Mouse (Mus musculus): ENCODE measurements at regions not wholly inside any gene's neighbourhood (a gene's known extent, or its start where the extent isn't known, plus 50 kb on each side); places are given as distances from the start of the nearest gene placed in this dataset.
"Not testable (repeated sequence)": the region's sequence is repeated elsewhere in the genome, so short reads cannot be mapped to it uniquely, and the experiment has no call there.

DNA sequence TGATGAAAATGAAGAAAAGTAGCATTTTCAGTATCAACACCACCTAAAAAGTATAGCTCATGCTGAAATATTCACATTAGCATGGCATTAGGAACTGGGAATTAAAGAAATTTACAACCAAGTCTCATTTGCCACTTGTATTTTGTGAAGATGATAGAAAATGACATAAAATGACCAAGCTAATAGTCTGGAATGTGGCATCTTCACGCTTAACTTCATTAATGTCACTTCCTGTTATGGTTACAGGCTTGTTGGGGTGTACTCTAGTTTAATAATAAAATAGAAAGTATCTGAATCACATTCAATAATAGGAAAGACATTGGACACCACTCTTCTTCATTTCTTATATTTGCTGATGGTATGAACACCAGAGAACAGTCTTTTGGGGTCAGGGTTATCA lies 167.1 kb downstream of the Pcdh17 start:
- no peak for DNase-seq

DNA sequence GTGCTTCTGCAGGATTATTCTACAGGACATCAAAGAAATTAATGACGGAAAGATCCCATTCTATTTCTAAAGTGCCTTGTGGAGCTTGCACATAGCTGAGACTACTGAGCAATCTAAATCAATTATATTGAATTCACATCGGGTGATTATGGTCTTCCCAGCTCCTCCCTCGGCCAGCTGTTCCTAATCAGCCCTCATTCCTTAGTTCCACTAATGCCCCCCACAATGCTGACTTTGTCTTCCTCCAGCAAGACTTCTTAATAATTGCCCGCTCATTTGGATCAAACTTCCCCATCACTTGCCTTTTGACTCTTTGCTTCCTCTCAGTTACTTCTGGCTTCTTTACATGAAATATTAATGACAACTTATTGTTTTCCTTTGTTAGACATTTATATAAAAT lies 169.2 kb downstream of the Pcdh17 start:
- no peak for DNase-seq

DNA sequence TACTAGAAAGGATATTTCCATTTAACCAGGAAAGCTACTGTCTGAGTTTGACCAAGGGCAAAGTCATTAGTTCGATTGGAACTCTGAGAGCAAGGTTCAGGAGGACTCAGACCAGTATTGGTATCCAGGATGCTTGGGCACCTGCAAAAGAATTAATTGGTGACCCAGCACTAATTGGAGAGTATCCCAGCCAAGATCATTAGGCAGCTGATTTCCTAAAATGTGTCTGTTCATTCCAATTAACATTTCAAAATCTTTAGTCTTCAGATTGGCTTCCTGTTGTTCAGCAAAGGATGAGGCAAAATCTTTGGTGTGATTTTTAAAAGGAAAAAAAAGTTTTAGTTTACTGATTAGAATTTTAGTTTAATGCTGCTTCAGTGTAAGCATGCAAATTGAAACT lies 201.7 kb downstream of the Pcdh17 start:
- peak; percentile 1 for DNase-seq

DNA sequence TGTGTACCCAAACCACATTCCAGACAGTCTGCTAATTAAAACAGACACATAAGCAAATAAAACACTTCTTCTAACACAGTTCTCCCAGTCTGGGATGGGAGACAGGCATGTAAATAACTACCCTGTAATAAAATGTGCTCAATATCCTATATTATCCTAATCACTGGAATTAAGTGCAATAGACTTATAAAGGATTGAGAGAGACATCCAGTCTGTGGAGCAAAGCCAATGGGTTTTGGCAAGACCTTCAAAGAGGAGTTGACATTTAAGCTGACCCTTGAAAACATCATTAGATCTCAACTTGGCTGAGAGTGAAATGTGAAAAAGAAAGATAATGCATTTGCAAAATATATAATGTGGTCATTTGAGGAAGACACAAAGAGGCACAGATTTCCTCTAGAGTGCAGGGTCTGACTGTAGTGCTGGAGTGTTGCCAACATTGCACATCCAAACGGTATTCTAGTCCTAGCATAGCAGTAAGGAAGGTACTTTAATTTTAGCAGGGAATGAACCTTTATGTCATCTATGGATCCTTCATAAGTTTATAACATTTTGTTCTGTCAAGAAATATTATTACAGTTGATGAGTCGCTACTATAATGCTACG lies 202.7 kb downstream of the Pcdh17 start:
- peak; percentile 11 for DNase-seq

DNA sequence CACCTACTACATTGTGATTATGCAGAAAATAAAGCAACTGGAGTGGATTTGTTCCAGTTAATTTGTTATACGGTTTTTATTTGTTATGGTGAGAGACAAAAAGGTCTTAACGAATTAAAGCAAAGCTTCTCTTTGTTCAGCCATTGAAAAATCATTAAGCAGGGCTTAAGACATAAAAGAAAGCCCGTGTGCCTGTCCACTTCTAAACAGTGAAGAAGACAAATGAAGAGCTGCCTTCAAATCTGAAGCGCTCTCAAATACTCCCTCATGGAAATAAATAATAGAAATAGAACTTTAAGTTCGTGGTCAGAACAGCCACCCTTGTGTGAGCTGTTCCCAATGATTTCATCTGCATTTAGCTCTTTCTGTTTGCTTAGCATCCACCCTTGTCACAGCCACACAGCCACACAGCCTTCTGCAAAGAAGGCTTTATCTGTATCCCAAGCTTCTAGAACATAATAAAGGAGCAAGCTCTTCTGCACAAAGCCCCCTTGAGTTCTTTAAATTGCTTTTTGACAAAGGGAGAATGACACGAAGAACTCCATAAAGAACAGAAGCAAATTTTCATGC lies 215.9 kb downstream of the Pcdh17 start:
- DNase-seq: no peak

DNA sequence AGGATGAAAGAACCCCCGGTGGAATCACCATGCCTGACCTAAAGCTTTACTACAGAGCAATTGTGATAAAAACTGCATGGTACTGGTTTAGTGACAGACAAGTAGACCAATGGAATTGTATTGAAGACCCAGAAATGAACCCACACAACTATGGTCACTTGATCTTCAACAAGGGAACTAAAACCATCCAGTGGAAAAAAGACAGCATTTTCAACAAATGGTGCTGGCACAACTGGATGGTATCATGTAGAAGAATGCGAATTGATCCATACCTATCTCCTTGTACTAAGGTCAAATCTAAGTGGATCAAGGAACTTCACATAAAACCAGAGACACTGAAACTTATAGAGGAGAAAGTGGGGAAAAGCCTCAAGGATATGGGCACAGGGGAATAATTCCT lies 224.3 kb downstream of the Pcdh17 start:
- not testable (repeated sequence) for DNase-seq

DNA sequence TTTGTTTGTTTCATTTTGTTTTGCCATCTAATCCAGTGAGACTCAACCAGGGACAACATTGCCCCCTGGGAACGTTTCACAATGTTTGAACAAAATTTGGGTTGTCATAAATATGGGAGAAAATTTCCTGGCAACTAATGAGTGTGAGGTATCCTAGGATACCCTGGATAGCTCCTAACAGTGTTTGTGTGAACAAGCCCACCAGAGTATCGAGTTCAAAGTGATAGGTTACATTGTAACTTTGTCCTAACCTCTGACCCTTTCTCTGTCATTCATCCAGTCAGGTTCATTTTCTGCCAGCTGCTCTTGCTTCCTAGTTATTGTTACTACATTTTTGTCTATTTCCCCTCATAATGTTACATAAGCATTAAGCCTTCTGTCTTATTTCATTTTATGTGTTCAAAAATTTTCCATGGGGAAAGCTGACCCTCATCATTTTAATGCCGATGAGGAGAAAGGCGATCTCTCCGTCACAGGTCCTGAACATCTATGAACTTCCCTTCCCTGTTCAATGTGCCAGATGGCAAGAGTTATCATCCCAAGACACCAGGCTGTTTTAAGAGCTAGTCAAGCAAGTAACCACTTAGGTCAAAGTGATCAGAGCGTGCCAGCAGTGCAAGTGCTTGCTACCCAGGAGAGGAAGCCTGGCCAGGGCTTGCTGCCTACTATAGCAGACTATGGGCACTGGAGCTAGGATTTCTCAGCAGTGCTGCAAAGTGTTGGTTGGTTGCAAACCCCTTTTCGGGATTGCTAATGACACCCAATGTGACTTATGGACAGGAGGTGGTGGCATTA lies 228.5 kb downstream of the Pcdh17 start:
- DNase-seq: peak; percentile 41

DNA sequence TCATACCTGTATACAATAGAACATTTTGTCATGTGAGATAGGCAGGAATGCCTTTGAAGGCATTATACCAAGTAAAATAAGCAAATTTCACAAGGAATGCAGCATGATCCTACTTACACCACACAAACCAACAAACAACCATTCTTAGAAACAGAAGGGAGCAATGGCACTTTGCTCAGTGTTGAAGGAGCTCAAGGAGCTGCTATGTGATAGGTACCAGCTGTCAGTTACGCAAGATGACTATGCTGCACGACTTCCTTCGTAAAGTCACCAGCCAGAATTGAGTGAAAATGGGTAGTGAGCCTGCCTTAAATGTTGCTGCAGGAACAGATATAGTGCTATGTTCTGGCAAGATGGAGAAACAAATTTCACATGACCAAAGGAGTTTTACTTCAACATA lies 243.5 kb downstream of the Pcdh17 start:
- no peak for DNase-seq

DNA sequence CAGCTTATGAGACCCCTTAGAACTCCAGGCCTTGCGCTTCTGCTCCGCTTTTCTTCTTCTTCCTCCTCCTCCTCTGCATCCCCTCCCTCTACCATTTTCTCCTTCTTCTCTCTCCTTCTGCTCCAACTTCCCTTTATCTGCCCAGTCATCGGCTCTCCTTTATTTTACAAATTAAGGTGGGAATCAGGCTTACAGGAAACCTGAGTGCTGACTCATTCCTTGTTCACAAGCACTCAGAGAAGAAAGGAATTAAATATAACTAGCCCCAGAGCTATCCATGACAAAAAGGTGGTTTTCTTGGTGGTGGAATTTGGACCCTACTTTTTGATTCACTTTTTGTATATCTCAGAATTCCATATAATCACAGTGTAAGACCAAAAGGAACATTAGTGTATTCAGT lies 247.4 kb downstream of the Pcdh17 start:
- no peak for DNase-seq
